Mouse (Mus musculus): ENCODE measurements around the gene Gdf1. TPM values are rescaled to one million over a fixed set of nuclear protein-coding genes. Genes with fewer than 3 reads are reported as not detected.

Gene Gdf1
- total RNA-seq, 2 experiments from 2014 or later, result not detected

GRCm38 (mm10) chr8:70356111-70356510 is 26.5 kb downstream of the Gdf1 start:
- ATAC-seq (replicated peaks; ENCODE audit: low FRiP score, poor library complexity, severe bottlenecking), result peak; percentile 50

DNA sequence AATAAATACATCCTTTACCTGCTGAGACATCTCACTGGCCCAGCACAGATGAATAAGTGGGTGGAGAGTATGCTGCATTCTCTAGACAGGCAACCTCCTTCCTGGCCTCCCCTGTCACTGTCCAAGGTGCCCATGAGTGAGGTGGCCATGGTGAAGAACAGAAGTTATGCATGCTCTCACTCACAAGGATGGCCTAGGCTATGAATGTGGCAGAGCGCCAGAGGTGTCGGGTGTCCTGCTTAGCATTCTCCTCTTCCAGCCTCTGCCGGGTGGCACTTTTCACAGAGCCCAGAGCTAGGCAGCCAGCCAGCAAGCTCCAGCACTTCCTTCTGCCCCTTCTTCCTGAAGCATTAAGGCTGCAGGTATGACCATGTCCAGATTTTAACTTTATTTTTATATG is 29.8 kb downstream of the Gdf1 start:
- ATAC-seq (replicated peaks; ENCODE audit: low FRiP score, poor library complexity, severe bottlenecking), result no peak

DNA sequence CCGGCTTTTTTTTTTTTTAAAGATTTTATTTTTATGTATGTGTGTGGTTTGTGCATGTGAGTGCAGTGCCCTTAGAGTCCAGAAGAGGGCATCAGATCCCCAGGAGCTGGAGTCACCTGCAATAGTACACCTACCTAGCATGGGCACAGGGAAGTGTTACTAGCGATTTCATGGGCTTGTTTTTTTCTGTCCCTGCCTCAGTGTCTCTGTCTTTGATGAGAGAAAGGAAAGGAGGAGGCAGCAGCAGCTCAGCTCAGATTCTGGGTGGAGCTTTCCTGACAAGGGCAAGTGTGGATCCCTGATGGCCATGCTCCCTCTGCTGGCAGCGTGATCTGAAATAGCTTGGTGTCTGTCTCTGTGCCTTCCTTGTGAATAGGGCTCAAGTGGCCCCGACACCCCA is 31.2 kb downstream of the Gdf1 start:
- peak; percentile 60; the same call in 1 of the 2 replicates for ATAC-seq (replicated peaks; ENCODE audit: low FRiP score, poor library complexity, severe bottlenecking)

- ATAC-seq (replicated peaks; ENCODE audit: low FRiP score, poor library complexity, severe bottlenecking), result no peak
These were observed 31.9 kb downstream of the Gdf1 start for GRCm38 (mm10) chr8:70361484-70362032.

DNA sequence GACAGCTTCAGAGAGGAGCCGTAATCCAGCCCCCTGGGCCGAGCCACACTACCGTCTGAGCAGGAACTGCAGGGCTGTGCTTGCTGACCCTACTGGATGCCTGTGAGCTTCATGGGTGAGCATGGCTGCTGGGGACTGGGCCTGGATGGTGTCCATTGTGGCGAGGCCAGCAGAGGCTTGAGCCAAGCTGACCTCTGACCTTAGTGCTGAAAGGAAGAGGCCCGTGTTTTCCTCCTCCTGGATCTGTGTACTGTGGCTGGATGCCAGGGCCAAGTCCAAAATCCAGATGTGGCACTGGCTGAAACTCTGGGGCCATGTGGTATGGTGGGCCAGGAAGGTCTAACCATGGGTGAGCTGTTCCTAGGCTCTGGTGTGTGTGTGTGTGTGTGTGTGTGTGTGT is 34.4 kb downstream of the Gdf1 start:
- no peak for ATAC-seq (replicated peaks; ENCODE audit: low FRiP score, poor library complexity, severe bottlenecking)

DNA sequence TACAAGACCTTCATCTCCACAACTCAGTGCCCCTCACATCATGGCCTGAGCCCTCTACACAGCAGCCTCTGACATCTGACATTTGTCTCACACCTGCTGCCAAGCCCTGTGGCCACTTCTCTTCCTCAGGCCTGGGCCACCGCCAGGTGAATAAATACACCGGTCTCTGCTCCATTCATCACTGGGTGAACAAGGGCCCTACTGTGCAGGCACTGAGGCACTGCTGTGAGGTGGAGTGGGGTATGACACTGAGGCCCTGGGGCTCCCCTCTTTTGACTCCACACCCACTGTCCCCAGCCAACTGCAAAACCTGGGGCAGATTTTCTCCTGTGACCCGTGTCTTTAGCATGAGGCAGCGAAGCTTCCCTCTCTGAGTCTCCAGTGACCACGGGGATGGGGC is 37.0 kb downstream of the Gdf1 start:
- 0 out of 2 replicates have a peak, but pooled peaks have one; percentile 4 for ATAC-seq (replicated peaks; ENCODE audit: low FRiP score, poor library complexity, severe bottlenecking)

- ATAC-seq (replicated peaks; ENCODE audit: low FRiP score, poor library complexity, severe bottlenecking), result no peak
These were observed 40.9 kb downstream of the Gdf1 start for GRCm38 (mm10) chr8:70370476-70370875.

GRCm38 (mm10) chr8:70371951-70372350 is 42.3 kb downstream of the Gdf1 start:
- ATAC-seq (replicated peaks; ENCODE audit: low FRiP score, poor library complexity, severe bottlenecking), result no peak

GRCm38 (mm10) chr8:70373397-70374317 is 44.0 kb downstream of the Gdf1 start, which contains the start of gene Comp:
Comp (plus strand) TSS chr8:70373558.
- ATAC-seq (replicated peaks; ENCODE audit: low FRiP score, poor library complexity, severe bottlenecking), result no peak

DNA sequence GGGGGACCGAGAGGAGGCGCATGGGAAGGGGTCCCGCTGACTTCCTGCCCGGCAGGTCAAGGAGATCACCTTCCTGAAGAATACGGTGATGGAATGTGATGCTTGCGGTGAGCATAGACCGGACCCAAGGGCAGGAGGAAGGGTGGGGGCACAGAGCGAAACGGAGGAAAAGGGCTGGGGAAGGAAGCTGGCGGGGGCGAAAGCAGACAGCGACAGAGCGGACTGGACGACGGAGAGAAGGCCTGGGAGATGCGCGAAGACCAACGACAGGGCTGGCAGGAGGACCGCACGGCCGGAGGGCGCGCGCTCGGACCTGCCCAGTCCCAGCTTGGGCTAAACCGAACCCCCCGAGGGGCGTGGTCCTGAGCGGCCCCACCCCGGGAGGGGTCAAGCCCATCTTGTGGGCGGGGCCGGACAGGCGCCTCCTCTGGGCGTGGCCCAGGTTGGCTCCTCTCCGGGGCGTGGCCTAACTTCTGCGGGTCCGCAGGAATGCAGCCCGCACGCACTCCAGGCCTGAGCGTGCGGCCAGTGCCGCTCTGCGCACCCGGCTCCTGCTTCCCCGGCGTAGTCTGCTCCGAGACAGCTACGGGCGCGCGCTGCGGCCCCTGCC is 44.8 kb downstream of the Gdf1 start:
- ATAC-seq (replicated peaks; ENCODE audit: low FRiP score, poor library complexity, severe bottlenecking), result peak; percentile 24; the same call in 1 of the 2 replicates

GRCm38 (mm10) chr8:70375212-70375859 is 45.7 kb downstream of the Gdf1 start:
- no peak for ATAC-seq (replicated peaks; ENCODE audit: low FRiP score, poor library complexity, severe bottlenecking)

GRCm38 (mm10) chr8:70376275-70376741 is 46.7 kb downstream of the Gdf1 start:
- 0 out of 2 replicates have a peak, but pooled peaks have one; percentile 15 for ATAC-seq (replicated peaks; ENCODE audit: low FRiP score, poor library complexity, severe bottlenecking)

- no peak for ATAC-seq (replicated peaks; ENCODE audit: low FRiP score, poor library complexity, severe bottlenecking)
These were observed 47.4 kb downstream of the Gdf1 start for GRCm38 (mm10) chr8:70377049-70377448.

DNA sequence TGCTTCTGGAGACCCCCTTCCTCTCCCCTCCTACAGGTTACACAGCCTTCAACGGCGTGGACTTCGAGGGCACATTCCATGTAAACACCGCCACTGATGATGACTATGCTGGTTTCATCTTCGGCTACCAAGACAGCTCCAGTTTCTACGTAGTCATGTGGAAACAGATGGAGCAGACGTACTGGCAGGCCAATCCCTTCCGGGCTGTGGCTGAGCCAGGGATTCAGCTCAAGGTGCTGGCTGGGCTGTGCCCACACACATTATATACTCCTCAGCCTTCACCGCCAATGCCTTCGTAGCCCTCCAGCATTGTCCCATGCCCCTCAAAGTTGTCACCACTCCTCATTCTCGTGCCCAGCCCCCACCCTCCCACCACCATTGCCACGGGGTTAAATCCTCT is 50.5 kb downstream of the Gdf1 start:
- ATAC-seq (replicated peaks; ENCODE audit: low FRiP score, poor library complexity, severe bottlenecking), result no peak

Other genes with a start within 250 kb of the Gdf1 start
- not detected in 2 replicates for gene Hapln4, start 246.4 kb upstream of the Gdf1 start, total RNA-seq (2015; ENCODE audit: low replicate concordance)
- not detected in 2 replicates for gene Hapln4, start 246.4 kb upstream of the Gdf1 start, total RNA-seq (2017; ENCODE audit: low replicate concordance)
- gene Ncan, start 208.9 kb upstream of the Gdf1 start, total RNA-seq (2015; ENCODE audit: low replicate concordance), result not detected in 2 replicates
- not detected in 2 replicates for gene Ncan, start 208.9 kb upstream of the Gdf1 start, total RNA-seq (2017; ENCODE audit: low replicate concordance)
- 8.3 TPM in 1 of 2 replicates, not detected in the other for gene Nr2c2ap, start 198.5 kb upstream of the Gdf1 start, total RNA-seq (2015; ENCODE audit: low replicate concordance)
- gene Nr2c2ap, start 198.5 kb upstream of the Gdf1 start, total RNA-seq (2017; ENCODE audit: low replicate concordance), result 2.3 TPM in 1 of 2 replicates, not detected in the other
- gene Rfxank, start 190.7 kb upstream of the Gdf1 start, total RNA-seq (2015; ENCODE audit: low replicate concordance), result 5.8 and 16.3 TPM in 2 replicates
- 2.3 and 4.9 TPM in 2 replicates for gene Rfxank, start 190.7 kb upstream of the Gdf1 start, total RNA-seq (2017; ENCODE audit: low replicate concordance)
- 18.7 and 20.5 TPM in 2 replicates for gene Borcs8, start 190.3 kb upstream of the Gdf1 start, total RNA-seq (2015; ENCODE audit: low replicate concordance)
- 17.3 and 24.7 TPM in 2 replicates for gene Borcs8, start 190.3 kb upstream of the Gdf1 start, total RNA-seq (2017; ENCODE audit: low replicate concordance)
- not detected in 2 replicates for gene Mef2b, start 190.1 kb upstream of the Gdf1 start, total RNA-seq (2015; ENCODE audit: low replicate concordance)
- not detected in 2 replicates for gene Mef2b, start 190.1 kb upstream of the Gdf1 start, total RNA-seq (2017; ENCODE audit: low replicate concordance)
- 2.9 and 14.1 TPM in 2 replicates for gene Tmem161a, start 157.5 kb upstream of the Gdf1 start, total RNA-seq (2015; ENCODE audit: low replicate concordance)
- gene Tmem161a, start 157.5 kb upstream of the Gdf1 start, total RNA-seq (2017; ENCODE audit: low replicate concordance), result 4.9 and 6.5 TPM in 2 replicates
- gene Slc25a42, start 117.5 kb upstream of the Gdf1 start, total RNA-seq (2015; ENCODE audit: low replicate concordance), result 30.6 and 35.3 TPM in 2 replicates
- 16.2 and 24.4 TPM in 2 replicates for gene Slc25a42, start 117.5 kb upstream of the Gdf1 start, total RNA-seq (2017; ENCODE audit: low replicate concordance)
- gene Sugp2, start 95.6 kb upstream of the Gdf1 start, total RNA-seq (2015; ENCODE audit: low replicate concordance), result 36.8 and 49.0 TPM in 2 replicates
- gene Sugp2, start 95.6 kb upstream of the Gdf1 start, total RNA-seq (2017; ENCODE audit: low replicate concordance), result 51.5 and 60.7 TPM in 2 replicates
- gene Armc6, start 95.4 kb upstream of the Gdf1 start, total RNA-seq (2015; ENCODE audit: low replicate concordance), result 15.1 and 26.4 TPM in 2 replicates
- 5.1 TPM in 1 of 2 replicates, not detected in the other for gene Armc6, start 95.4 kb upstream of the Gdf1 start, total RNA-seq (2017; ENCODE audit: low replicate concordance)
- gene Homer3, start 47.0 kb upstream of the Gdf1 start, total RNA-seq (2015; ENCODE audit: low replicate concordance), result 1.3 TPM in 1 of 2 replicates, not detected in the other
- gene Homer3, start 47.0 kb upstream of the Gdf1 start, total RNA-seq (2017; ENCODE audit: low replicate concordance), result not detected in 2 replicates
- gene Ddx49, start 27.3 kb upstream of the Gdf1 start, total RNA-seq (2015; ENCODE audit: low replicate concordance), result 2.5 and 9.2 TPM in 2 replicates
- 12.5 and 30.4 TPM in 2 replicates for gene Ddx49, start 27.3 kb upstream of the Gdf1 start, total RNA-seq (2017; ENCODE audit: low replicate concordance)
- gene Cope, start 27.3 kb upstream of the Gdf1 start, total RNA-seq (2015; ENCODE audit: low replicate concordance), result 78.6 and 122 TPM in 2 replicates
- gene Cope, start 27.3 kb upstream of the Gdf1 start, total RNA-seq (2017; ENCODE audit: low replicate concordance), result 16.7 and 51.7 TPM in 2 replicates
- gene Cers1, start 14.0 kb upstream of the Gdf1 start, total RNA-seq (2015; ENCODE audit: low replicate concordance), result not detected in 2 replicates
- gene Cers1, start 14.0 kb upstream of the Gdf1 start, total RNA-seq (2017; ENCODE audit: low replicate concordance), result not detected in 2 replicates
- 18.4 and 20.2 TPM in 2 replicates for gene Upf1, start 23.5 kb downstream of the Gdf1 start, total RNA-seq (2015; ENCODE audit: low replicate concordance)
- 32.5 and 43.9 TPM in 2 replicates for gene Upf1, start 23.5 kb downstream of the Gdf1 start, total RNA-seq (2017; ENCODE audit: low replicate concordance)
- not detected in 2 replicates for gene Comp, start 43.7 kb downstream of the Gdf1 start, total RNA-seq (2015; ENCODE audit: low replicate concordance)
- 0.39 TPM in 1 of 2 replicates, not detected in the other for gene Comp, start 43.7 kb downstream of the Gdf1 start, total RNA-seq (2017; ENCODE audit: low replicate concordance)
- 3.8 and 8.6 TPM in 2 replicates for gene Crtc1, start 109.8 kb downstream of the Gdf1 start, total RNA-seq (2015; ENCODE audit: low replicate concordance)
- gene Crtc1, start 109.8 kb downstream of the Gdf1 start, total RNA-seq (2017; ENCODE audit: low replicate concordance), result 0.64 and 2.3 TPM in 2 replicates
- 5.0 and 10.1 TPM in 2 replicates for gene Klhl26, start 147.2 kb downstream of the Gdf1 start, total RNA-seq (2015; ENCODE audit: low replicate concordance)
- gene Klhl26, start 147.2 kb downstream of the Gdf1 start, total RNA-seq (2017; ENCODE audit: low replicate concordance), result 4.0 and 5.1 TPM in 2 replicates
- gene Tmem59l, start 157.5 kb downstream of the Gdf1 start, total RNA-seq (2015; ENCODE audit: low replicate concordance), result 3.2 TPM in 1 of 2 replicates, not detected in the other
- not detected in 2 replicates for gene Tmem59l, start 157.5 kb downstream of the Gdf1 start, total RNA-seq (2017; ENCODE audit: low replicate concordance)
- not detected in 2 replicates for gene Crlf1, start 163.3 kb downstream of the Gdf1 start, total RNA-seq (2015; ENCODE audit: low replicate concordance)
- gene Crlf1, start 163.3 kb downstream of the Gdf1 start, total RNA-seq (2017; ENCODE audit: low replicate concordance), result 1.4 TPM in 1 of 2 replicates, not detected in the other
- gene Rex1bd, start 176.9 kb downstream of the Gdf1 start, total RNA-seq (2015; ENCODE audit: low replicate concordance), result 22.3 TPM in 1 of 2 replicates, not detected in the other
- 17.8 and 19.6 TPM in 2 replicates for gene Rex1bd, start 176.9 kb downstream of the Gdf1 start, total RNA-seq (2017; ENCODE audit: low replicate concordance)
- gene Uba52, start 181.0 kb downstream of the Gdf1 start, total RNA-seq (2015; ENCODE audit: low replicate concordance), result 1,194 and 1,251 TPM in 2 replicates
- 418 and 1,480 TPM in 2 replicates for gene Uba52, start 181.0 kb downstream of the Gdf1 start, total RNA-seq (2017; ENCODE audit: low replicate concordance)
- gene Fkbp8, start 197.9 kb downstream of the Gdf1 start, total RNA-seq (2015; ENCODE audit: low replicate concordance), result 28.9 and 45.8 TPM in 2 replicates
- gene Fkbp8, start 197.9 kb downstream of the Gdf1 start, total RNA-seq (2017; ENCODE audit: low replicate concordance), result 74.7 and 94.6 TPM in 2 replicates
- gene Kxd1, start 198.1 kb downstream of the Gdf1 start, total RNA-seq (2015; ENCODE audit: low replicate concordance), result 27.8 and 34.4 TPM in 2 replicates
- 11.8 and 14.4 TPM in 2 replicates for gene Kxd1, start 198.1 kb downstream of the Gdf1 start, total RNA-seq (2017; ENCODE audit: low replicate concordance)
- 10.5 and 22.3 TPM in 2 replicates for gene Ell, start 209.6 kb downstream of the Gdf1 start, total RNA-seq (2015; ENCODE audit: low replicate concordance)
- 2.8 and 15.5 TPM in 2 replicates for gene Ell, start 209.6 kb downstream of the Gdf1 start, total RNA-seq (2017; ENCODE audit: low replicate concordance)

Data from erythroid progenitor cell, adult 5-6 weeks (primary cell).